Mouse (Mus musculus) kidney, postnatal 10 days (tissue): Measurements from ENCODE around the gene Dbn1.

Experiments used
- DNase-seq: peaks from one replicate; pipeline ENCODE4 v3.0.0; 2021; ENCODE audit warnings: mixed read lengths

The Dbn1 gene

GRCm38 (mm10) chr13:55449205-55449604, 38.7 kb downstream of the Dbn1 start:
- DNase-seq: no peak

- no peak for DNase-seq
Observed at GRCm38 (mm10) chr13:55448131-55448530, 39.8 kb downstream of the Dbn1 start.

DNA sequence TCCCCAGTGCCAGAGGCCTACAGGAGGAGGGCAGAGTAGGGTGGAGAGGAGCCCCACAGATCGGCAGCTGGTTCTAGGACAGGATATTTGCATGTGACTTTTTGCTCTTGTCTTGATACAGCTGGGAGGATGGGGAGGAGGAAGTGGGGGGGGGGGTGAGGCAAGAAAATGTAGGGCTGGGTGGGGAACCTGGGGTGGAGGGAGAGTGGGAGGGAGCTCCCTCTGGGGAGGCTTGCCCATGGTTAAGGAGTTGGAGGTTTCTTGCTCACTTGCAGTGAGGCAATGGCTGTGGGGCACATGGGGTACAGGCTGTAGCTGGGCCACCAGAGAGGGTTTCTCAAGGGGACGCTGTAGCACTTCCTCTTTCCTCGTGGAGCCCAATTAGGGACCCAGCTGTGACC, 40.4 kb downstream of the Dbn1 start:
- DNase-seq: no peak

DNA sequence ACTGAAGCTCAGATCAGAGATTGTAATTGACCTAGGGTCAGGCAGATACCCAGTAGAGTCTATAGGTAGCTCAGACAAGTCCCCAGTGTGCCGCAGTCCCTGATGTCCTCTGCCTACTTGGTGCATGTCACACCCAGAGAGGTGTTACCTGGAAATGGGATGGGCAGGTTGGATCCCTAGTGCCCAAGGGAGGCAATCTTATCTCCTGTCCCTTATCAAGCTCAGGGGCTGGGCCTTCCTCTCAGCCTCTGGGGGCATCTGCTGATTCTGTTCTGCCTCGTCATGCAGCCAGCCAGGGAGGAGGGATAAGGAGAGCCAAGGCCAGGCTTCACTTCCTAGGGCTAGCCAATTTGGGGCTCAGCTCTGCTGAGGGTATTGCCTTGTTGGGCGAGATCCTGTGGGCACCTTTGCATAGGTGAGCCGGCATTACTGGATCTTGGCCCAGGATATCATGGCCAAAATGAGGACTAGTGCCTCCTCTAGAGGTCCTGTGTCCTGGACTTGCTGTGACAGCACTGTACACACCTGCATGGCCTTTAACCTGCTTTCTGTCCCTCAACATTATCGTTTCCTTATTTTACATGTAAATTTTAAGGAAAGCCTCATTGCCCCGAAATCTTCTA, 41.3 kb downstream of the Dbn1 start:
- no peak for DNase-seq

- DNase-seq: no peak
Observed at GRCm38 (mm10) chr13:55445361-55446091, 42.4 kb downstream of the Dbn1 start.

- peak; percentile 99 for DNase-seq
Observed at GRCm38 (mm10) chr13:55444937-55445315, 43.0 kb downstream of the Dbn1 start, which contains the start of gene Grk6. Gene Grk6 (plus strand): TSS chr13:55445072.

DNA sequence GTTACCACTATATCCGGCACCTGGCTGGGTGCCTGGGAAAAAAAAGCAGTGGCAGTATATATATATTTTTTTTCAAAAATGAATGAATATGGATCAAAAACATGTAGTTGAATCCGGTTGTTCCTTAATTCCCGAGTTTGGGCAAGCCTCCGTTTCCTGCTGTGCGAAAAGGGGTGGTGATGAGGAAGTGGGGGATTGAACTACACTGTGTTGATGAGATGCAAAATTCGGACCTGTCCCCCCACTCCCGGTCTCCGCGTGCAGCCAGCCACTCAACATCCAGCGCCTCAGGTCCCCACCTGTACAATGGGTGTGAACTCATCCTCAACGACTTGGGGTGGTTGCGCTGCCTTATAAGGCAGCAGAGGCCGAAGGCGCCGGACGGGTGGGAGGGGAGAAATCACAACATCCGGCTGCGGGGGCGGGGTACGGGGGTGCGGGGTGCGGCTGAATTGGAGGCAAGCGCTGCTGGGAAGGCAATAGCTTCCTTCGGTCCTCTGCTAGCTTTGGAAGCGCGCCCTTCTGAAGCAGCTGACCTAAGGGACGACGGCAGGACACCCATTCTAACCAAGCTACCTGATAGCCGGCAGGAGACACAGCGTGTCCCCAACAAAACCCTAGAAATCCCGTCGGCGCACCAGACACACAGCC, 43.5 kb downstream of the Dbn1 start:
- DNase-seq: peak; percentile 91

DNA sequence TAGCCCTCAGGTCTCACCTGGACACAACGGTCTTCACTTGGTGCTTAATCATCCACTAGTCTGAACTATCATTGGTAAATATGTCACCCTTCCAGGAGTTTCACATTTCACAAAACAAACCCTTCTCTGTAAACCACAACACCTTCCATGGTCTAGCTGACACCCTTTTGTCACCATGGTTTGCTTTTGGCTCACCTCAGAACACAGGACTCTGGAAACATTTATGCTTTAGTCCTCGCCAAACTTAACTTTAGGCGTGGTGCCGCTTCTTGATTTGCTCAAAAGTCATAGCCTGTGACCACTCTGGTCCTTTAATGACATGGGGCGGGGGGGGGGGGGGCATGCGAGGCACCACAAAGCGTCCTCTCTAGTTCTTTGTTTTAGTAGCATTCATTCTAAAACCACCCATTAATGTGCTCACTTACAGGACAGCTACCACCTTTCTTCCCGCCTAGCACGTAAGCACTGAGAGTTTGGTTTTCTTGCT, 44.1 kb downstream of the Dbn1 start:
- no peak for DNase-seq

- DNase-seq: peak; percentile 2
Observed at GRCm38 (mm10) chr13:55437111-55437629, 50.7 kb downstream of the Dbn1 start.

DNA sequence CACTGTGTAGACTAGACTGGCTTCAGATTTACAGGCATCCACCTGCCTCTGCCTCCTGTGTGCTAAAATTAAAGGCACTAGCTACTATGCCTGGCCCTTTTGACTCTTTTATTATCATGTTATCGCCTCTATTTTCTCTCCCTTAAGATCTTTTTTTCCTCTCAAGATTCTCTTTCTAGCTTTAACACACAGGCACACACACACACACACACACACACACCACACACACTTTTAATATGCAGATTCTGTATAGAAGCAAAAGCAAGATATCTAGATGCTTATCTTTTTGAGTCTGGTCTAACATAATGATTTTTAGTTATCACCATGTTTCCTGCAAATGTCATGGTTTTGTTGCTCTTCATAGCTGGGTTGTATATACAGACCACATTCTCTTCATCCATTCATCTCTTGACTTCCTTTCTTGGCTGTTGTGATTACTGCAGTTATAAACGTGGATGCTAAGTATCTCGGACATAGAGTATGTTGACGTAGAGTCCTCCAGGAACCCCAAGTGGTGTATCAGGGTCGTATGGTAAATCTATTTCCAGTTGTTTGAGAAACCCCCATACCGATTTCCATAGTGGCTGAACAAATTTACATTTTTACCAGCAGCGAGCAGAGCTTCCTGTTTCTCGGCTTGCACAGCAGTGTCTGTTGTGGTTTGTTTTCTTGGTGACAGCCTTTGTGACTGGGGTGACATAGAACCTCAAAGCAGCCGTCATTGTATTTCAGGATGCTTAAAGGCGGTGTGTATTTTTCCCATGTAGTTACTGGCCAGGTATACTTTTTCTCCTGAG, 55.8 kb downstream of the Dbn1 start:
- DNase-seq: peak; percentile 2

DNA sequence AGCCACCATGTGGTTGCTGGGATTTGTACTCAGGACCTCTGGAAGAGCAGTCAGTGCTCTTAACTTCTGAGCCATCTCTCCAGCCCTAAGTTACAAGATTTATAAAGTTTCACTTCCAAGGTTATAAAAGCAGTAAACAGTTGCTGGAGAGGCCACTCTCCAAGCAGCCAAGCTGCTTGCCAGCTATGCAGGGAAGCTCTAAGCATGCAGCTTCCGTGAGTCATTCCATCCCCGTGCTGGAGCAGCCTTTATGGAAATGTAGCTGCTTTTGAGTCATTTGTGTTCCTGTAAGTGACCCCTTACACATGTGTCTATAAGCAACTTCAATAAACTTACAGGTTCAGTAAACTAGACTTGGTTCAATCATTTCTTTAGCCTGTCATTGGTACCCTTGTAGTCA, 57.3 kb downstream of the Dbn1 start:
- DNase-seq: peak; percentile 3

GRCm38 (mm10) chr13:55429226-55429888, 58.6 kb downstream of the Dbn1 start:
- DNase-seq: peak; percentile 71

DNA sequence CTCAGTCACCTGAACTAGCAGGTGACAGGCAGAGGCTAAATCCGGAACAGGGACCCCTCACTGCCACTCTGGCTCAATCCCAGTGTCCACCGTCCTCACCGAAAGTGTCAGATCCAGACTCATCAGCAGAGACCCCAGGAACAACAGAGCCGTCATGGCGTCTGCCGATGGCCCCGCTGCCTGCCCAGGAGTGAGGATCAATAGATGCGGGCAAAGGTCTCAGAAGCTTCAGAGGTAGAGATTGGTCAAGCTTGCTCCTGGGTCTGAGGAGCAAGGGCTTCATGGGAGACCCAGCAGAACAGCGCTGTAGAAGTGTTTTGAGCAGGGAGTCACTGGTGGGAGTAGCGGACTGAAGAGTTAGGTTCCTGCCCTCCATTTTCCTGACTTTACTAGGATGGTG, 61.3 kb downstream of the Dbn1 start, which contains the start of gene F12:
Gene F12 (minus strand): TSS at position 181 of the 400 bp plus-strand sequence.
- peak; percentile 2 for DNase-seq
